Mouse (Mus musculus): ENCODE results near the gene Olfr2.

- TF ChIP-seq CTCF (conservative IDR thresholded peaks at IDR 0.05; ENCODE audit: insufficient read depth, insufficient read length, low read depth, low read length) (no peak), POLR2A (IDR thresholded peaks at IDR 0.05; ENCODE audit: low read depth, low read length) (no peak)
These were observed 37.3 kb upstream of the Olfr2 start for GRCm38 (mm10) chr7:107043136-107043535.

Measured in kidney, adult 2 months (tissue).